Mouse (Mus musculus): ENCODE measurements around the gene Spop. TPM values are rescaled to one million over a fixed set of nuclear protein-coding genes. Genes with fewer than 3 reads are reported as not detected.

Gene Spop
- total and polyA plus RNA-seq, 2 experiments from 2014 or later: 70.1 to 213 TPM

- no peak overlapping the region for H3K9ac ChIP-seq
- no peak overlapping the region for H3K4me2 ChIP-seq (ENCODE audit: low read depth)
- no peaks in the 10 kb centered on the region for H3K27me3 ChIP-seq (ENCODE audit: insufficient read depth, low read length)
- no peak overlapping the region for H3K4me3 ChIP-seq (ENCODE audit: low read depth, low read length)
- 55% methylated on average over 4 of the region's 4 CpGs for WGBS
- no peaks in the 10 kb centered on the region for H3K9me3 ChIP-seq (ENCODE audit: low read length)
- H3K36me3 ChIP-seq (ENCODE audit: insufficient read depth): peaks cover 46% of the 10 kb centered on the region
- H3K4me1 ChIP-seq (ENCODE audit: insufficient read depth): no peaks in the 10 kb centered on the region
- DNase-seq (no peak), ATAC-seq (no peak)
- TF ChIP-seq CTCF (IDR thresholded peaks at IDR 0.05; ENCODE audit: low read depth): no peak
- peak overlapping the region; percentile 64; the same call in 1 of the 2 replicates for H3K27ac ChIP-seq (ENCODE audit: low read depth, low read length)
Measured at GRCm38 (mm10) chr11:95391201-95391600, 22.7 kb upstream of the Spop start.

- ATAC-seq: peak; percentile 67
- peak; percentile 65 for DNase-seq
- no peak overlapping the region for H3K9ac ChIP-seq
- H3K4me3 ChIP-seq (ENCODE audit: low read depth, low read length): no peak overlapping the region
- H3K27me3 ChIP-seq (ENCODE audit: insufficient read depth, low read length): no peaks in the 10 kb centered on the region
- TF ChIP-seq CTCF (IDR thresholded peaks at IDR 0.05; ENCODE audit: low read depth): no peak
- no peaks in the 10 kb centered on the region for H3K4me1 ChIP-seq (ENCODE audit: insufficient read depth)
- H3K9me3 ChIP-seq (ENCODE audit: low read length): no peaks in the 10 kb centered on the region
- H3K4me2 ChIP-seq (ENCODE audit: low read depth): no peak overlapping the region
- WGBS: 46% methylated on average over 5 of the region's 5 CpGs
- peaks cover 46% of the 10 kb centered on the region for H3K36me3 ChIP-seq (ENCODE audit: insufficient read depth)
- H3K27ac ChIP-seq (ENCODE audit: low read depth, low read length): peak overlapping the region; percentile 64
Measured at GRCm38 (mm10) chr11:95391743-95392142, 22.1 kb upstream of the Spop start.

GRCm38 (mm10) chr11:95392223-95392667 lies 21.6 kb upstream of the Spop start:
- WGBS: 23% methylated on average over 7 of the region's 7 CpGs
- H3K9ac ChIP-seq: no peak overlapping the region
- no peaks in the 10 kb centered on the region for H3K4me1 ChIP-seq (ENCODE audit: insufficient read depth)
- DNase-seq (peak; percentile 82), ATAC-seq (peak; percentile 86)
- H3K27me3 ChIP-seq (ENCODE audit: insufficient read depth, low read length): no peaks in the 10 kb centered on the region
- peak overlapping the region; percentile 64 for H3K27ac ChIP-seq (ENCODE audit: low read depth, low read length)
- H3K36me3 ChIP-seq (ENCODE audit: insufficient read depth): peaks cover 43% of the 10 kb centered on the region
- TF ChIP-seq CTCF (IDR thresholded peaks at IDR 0.05; ENCODE audit: low read depth): no peak
- H3K9me3 ChIP-seq (ENCODE audit: low read length): no peaks in the 10 kb centered on the region
- H3K4me3 ChIP-seq (ENCODE audit: low read depth, low read length): no peak overlapping the region
- no peak overlapping the region for H3K4me2 ChIP-seq (ENCODE audit: low read depth)

GRCm38 (mm10) chr11:95392708-95393499 lies 21.0 kb upstream of the Spop start:
- TF ChIP-seq CTCF (IDR thresholded peaks at IDR 0.05; ENCODE audit: low read depth): no peak
- no peaks in the 10 kb centered on the region for H3K4me1 ChIP-seq (ENCODE audit: insufficient read depth)
- peak overlapping the region; percentile 57 for H3K27ac ChIP-seq (ENCODE audit: low read depth, low read length)
- H3K27me3 ChIP-seq (ENCODE audit: insufficient read depth, low read length): no peaks in the 10 kb centered on the region
- peaks cover 37% of the 10 kb centered on the region for H3K36me3 ChIP-seq (ENCODE audit: insufficient read depth)
- H3K4me3 ChIP-seq (ENCODE audit: low read depth, low read length): no peak overlapping the region
- no peaks in the 10 kb centered on the region for H3K9me3 ChIP-seq (ENCODE audit: low read length)
- 64% methylated on average over 11 of the region's 11 CpGs for WGBS
- no peak overlapping the region for H3K4me2 ChIP-seq (ENCODE audit: low read depth)
- no peak overlapping the region for H3K9ac ChIP-seq
- DNase-seq: no peak
- ATAC-seq: no peak

GRCm38 (mm10) chr11:95393500-95393816 lies 20.4 kb upstream of the Spop start:
- no peak for TF ChIP-seq CTCF (IDR thresholded peaks at IDR 0.05; ENCODE audit: low read depth)
- Histone ChIP-seq H3K4me3 (ENCODE audit: low read depth, low read length) (no peak overlapping the region), H3K27ac (ENCODE audit: low read depth, low read length) (peak overlapping the region; percentile 57; the same call in 1 of the 2 replicates), H3K4me1 (ENCODE audit: insufficient read depth) (no peaks in the 10 kb centered on the region), H3K4me2 (ENCODE audit: low read depth) (no peak overlapping the region), H3K36me3 (ENCODE audit: insufficient read depth) (peaks cover 31% of the 10 kb centered on the region), H3K9me3 (ENCODE audit: low read length) (no peaks in the 10 kb centered on the region), H3K9ac (no peak overlapping the region), H3K27me3 (ENCODE audit: insufficient read depth, low read length) (no peaks in the 10 kb centered on the region)
- DNase-seq: no peak
- no peak for ATAC-seq
- whole genome bisulfite sequencing: 29% methylated on average over 5 of the region's 5 CpGs

- ATAC-seq (no peak), DNase-seq (no peak)
- H3K36me3 ChIP-seq (ENCODE audit: insufficient read depth): peaks cover 25% of the 10 kb centered on the region
- H3K4me1 ChIP-seq (ENCODE audit: insufficient read depth): no peaks in the 10 kb centered on the region
- no peak overlapping the region for H3K9ac ChIP-seq
- TF ChIP-seq CTCF (IDR thresholded peaks at IDR 0.05; ENCODE audit: low read depth): no peak
- no peak overlapping the region for H3K4me3 ChIP-seq (ENCODE audit: low read depth, low read length)
- no peaks in the 10 kb centered on the region for H3K27me3 ChIP-seq (ENCODE audit: insufficient read depth, low read length)
- WGBS: 61% methylated on average over 5 of the region's 5 CpGs
- H3K4me2 ChIP-seq (ENCODE audit: low read depth): no peak overlapping the region
- H3K27ac ChIP-seq (ENCODE audit: low read depth, low read length): 0 out of 2 replicates have a peak overlapping the region, but pooled peaks have one; percentile 29
- H3K9me3 ChIP-seq (ENCODE audit: low read length): no peaks in the 10 kb centered on the region
Measured at GRCm38 (mm10) chr11:95394112-95394511, 19.8 kb upstream of the Spop start.

GRCm38 (mm10) chr11:95396548-95396947 lies 17.3 kb upstream of the Spop start:
- no peak overlapping the region for H3K9ac ChIP-seq
- H3K4me2 ChIP-seq (ENCODE audit: low read depth): no peak overlapping the region
- no peak for TF ChIP-seq CTCF (IDR thresholded peaks at IDR 0.05; ENCODE audit: low read depth)
- H3K27me3 ChIP-seq (ENCODE audit: insufficient read depth, low read length): no peaks in the 10 kb centered on the region
- H3K9me3 ChIP-seq (ENCODE audit: low read length): no peaks in the 10 kb centered on the region
- no peak overlapping the region for H3K4me3 ChIP-seq (ENCODE audit: low read depth, low read length)
- no peaks in the 10 kb centered on the region for H3K4me1 ChIP-seq (ENCODE audit: insufficient read depth)
- 50% methylated on average over 1 of the region's 1 CpGs for WGBS
- ATAC-seq (no peak), DNase-seq (no peak)
- peaks cover 5% of the 10 kb centered on the region; the same call in 1 of the 2 replicates for H3K36me3 ChIP-seq (ENCODE audit: insufficient read depth)
- H3K27ac ChIP-seq (ENCODE audit: low read depth, low read length): no peak overlapping the region

All from forebrain, postnatal 0 days (tissue).